Mouse (Mus musculus) embryo, embryonic 11.5 days (tissue): ENCODE data around the gene Fcrl1.

Experiments used
- DNase-seq: peaks from one replicate; pipeline ENCODE4 v3.0.0-alpha.2; 2012; ENCODE audit warnings: low read depth, low spot score

The Fcrl1 gene

DNA sequence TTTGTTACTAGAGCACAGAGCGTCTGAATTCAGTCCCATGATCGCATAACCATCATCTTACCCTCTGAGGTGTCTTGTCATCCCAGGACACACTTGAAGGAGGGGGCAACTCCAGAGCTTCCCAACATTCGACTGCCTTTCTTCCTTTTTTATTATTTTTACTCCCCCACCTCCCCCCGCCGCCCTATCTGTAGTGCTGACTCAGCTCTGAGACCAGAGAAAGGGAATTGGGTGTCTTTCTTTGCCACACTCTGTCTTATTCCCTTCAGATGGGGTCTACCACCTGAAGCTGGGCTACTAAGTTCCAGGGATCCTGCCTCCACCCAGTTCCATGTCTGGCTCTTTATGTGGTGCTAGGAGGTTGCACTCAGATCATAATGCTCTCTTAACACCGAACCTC lies 34.4 kb downstream of the Fcrl1 start:
- DNase-seq, result no peak

DNA sequence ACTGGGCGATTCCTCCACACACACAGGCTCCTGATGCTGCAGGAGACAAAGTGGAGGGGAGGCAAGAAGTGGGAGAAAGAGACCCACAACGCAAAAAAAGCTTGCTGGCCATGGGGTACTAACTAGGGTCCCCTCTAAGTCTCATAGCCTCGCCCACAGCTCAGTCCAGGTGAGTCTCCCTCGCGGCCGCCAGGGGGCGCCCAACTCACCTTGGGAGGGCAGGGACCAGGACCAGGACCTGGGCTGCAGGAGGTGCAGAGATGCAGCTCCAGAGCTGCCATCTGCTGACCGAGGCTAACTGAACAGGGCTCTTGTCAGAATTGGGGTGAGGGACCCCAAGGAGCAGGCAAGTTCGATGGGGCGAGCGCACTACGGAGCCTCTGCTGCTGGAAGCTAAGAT lies 35.0 kb downstream of the Fcrl1 start:
- peak; percentile 35 for DNase-seq

DNA sequence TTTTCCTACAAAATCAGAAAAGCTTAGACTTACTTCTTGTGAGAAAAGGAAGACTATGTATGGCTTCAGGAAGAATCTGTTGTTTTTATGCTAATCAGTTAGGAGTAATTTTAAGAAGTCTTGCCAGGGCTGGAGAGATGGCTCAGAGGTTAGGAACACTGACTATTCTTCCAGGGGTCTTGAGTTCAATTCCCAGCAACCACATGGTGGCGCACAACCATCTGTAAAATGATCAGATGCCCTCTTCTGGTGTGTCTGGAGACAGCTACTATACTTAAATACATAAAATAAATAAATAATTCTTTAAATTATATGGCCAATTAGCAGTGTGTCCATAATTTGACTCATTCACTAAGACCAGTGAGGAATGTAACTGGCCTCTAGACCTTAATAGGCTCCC lies 44.5 kb downstream of the Fcrl1 start:
- DNase-seq, result no peak

DNA sequence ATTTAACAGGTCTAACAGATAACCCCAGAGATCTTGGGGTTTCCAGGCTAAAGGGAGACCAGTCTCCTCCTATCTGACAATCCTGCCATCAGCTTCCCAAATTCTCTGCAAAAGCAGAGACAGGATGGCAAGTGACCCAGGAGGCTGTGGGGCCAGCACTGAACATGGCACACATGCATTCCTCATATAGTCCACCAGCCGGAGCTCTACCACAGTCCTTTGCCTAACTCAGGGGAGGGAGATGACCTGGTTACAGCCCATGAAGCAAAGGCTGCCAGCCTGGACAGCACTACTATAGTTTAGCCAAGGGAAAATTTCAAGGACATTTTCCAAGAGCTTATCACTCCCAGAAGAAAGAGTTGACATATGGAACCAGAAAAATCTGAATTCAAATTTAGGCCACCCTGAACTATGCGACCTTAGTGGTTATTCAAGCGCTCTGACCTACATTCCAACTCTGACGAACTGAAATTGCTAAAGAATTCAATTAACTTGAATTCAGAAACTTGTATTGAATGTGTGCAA lies 46.3 kb downstream of the Fcrl1 start:
- DNase-seq, result no peak

DNA sequence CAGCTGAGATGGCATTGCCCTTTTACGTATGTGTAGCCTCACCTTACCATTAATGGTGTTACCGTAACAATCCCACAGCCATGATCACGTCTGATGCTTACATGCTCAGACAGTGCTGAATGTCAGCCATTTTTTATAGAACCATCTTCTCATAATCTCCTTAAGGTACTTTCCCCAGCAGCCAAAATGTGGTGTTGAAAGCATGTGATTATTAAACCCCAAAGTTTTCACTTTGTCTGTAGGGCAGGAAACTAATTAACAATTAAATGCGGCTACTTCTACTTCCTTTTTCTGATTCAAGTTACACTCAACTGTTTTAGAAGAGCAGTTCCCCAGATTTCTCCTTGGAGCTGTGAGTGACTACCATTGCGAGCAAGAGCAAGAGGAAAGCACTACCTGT lies 59.3 kb downstream of the Fcrl1 start, which contains the start of gene Fcrl5:
Gene Fcrl5, plus strand, starts transcription at position 295 of the 400 bp plus-strand sequence.
- DNase-seq, result no peak

DNA sequence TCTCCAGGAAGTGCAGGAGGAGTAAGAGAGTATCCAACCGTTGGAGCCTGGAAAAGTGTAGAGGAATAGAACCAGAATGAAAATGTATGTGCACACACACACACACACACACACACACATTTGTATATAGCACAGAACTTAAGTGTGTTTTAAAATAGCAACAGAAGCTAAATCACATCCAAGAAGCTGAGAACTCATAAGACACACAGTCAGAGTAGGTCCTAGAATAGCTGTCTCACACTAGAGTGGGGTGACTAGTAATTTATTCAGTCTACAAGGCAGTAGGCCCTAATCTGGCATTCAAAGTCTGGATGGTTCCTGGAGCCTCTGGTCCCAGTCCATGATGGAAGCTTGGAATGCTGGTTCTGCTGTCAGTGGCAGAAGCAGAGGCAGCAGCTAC lies 64.4 kb downstream of the Fcrl1 start:
- no peak for DNase-seq

DNA sequence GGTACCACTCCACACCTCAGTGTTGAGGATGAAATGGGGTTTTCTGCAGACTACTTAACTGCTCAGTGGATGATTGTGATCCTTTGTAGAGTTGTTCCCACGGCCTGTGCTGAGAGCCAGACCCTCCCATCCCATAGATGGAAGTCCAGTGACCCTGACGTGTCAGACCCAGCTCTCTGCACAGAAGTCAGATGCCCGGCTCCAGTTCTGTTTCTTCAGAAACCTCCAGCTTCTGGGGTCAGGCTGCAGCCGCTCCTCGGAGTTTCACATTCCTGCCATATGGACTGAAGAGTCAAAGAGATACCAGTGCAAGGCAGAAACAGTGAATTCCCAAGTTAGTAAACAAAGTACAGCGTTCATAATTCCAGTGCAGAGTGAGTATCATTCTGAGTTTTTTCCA lies 67.8 kb downstream of the Fcrl1 start:
- no peak for DNase-seq
